Mouse (Mus musculus) urinary bladder, adult 18-20 months (tissue): ENCODE data around the gene Tenm2.

Source experiments
- DNase-seq, 2 experiments: peaks; one replicate each; pipeline ENCODE4 v3.0.0; 2022; ENCODE audit warnings: low spot score in 2 of 2, mixed read lengths in 2 of 2

Gene Tenm2

GRCm38 (mm10) chr11:36694810-36695209 lies 541.0 kb downstream of the Tenm2 start:
- DNase-seq, result no peak

- no peak for DNase-seq
Measured at GRCm38 (mm10) chr11:36692637-36693036, 543.1 kb downstream of the Tenm2 start.

DNA sequence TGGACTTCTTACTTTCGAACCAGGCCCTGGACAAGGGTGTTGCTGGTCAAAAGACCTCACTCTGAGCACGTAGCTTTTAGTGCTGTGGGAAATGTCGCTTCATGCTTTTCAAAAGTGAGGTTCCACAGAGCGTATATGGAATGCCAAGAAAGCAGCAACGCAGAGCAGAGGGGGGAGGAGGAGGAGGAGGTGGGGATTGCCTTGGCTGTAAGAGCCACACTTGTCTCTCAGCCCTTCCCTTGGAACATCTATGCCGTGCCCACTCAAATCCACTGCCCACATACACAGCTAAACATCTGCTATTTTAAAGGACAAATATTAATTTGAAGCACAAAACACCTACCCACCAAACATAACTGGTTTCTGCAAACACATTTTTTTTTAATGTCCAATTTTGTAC lies 544.9 kb downstream of the Tenm2 start:
- DNase-seq, result no peak

DNA sequence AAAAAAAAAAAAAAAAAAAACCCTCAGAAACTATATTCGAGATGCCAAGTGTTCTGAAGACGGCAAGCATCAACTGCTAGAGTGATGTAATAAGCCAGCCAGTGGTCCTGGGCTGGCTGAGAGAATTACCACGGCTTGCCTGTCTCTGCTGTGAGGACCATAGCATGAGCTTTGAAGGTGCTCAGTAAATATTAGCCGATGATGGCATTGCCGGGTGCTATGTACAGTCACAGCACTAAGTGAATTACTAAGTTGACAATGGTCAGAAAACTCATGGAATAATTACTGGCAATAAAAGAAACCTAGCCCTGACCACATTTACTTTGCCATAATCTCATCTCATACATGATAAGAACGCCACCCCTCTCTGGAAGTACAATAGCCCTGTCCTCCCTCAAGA lies 549.5 kb downstream of the Tenm2 start:
- no peak for DNase-seq

DNA sequence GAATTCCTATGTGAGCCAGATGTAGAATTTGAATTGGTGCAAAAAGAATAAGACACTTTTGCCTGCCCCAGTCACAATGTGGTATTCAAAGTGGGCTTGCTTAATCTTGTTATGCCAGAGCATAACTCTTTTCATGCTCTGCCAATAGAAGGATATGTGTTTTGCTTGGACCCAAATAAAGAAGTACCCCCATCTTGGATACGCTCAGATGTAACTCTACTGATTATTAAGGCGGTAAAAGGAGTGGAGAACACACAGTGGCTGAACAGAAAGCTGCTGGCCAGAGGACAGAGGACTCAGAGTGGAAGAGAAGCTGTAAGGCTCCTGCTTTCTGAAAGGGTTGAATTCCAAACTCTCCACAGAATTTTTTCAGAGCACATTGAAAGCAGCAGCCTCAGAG lies 556.4 kb downstream of the Tenm2 start:
- DNase-seq, result no peak

- DNase-seq, result no peak
Measured at GRCm38 (mm10) chr11:36678542-36678941, 557.2 kb downstream of the Tenm2 start.

DNA sequence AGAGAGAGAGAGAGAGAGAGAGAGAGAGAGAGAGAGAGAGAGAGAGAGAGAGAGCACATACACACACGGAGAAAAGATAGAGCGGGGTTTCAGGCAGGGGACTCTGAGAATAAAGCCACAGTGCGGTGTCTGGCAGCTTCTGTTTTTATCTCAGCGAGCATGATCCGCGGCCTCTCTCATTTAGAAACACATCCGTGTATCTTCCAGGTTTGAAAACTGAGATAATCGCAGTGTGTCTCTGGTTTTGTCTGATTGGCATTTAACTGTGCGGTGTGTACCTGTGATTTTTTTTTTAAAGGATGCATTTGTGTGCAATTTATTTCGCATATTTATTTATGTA lies 557.7 kb downstream of the Tenm2 start:
- no peak for DNase-seq

DNA sequence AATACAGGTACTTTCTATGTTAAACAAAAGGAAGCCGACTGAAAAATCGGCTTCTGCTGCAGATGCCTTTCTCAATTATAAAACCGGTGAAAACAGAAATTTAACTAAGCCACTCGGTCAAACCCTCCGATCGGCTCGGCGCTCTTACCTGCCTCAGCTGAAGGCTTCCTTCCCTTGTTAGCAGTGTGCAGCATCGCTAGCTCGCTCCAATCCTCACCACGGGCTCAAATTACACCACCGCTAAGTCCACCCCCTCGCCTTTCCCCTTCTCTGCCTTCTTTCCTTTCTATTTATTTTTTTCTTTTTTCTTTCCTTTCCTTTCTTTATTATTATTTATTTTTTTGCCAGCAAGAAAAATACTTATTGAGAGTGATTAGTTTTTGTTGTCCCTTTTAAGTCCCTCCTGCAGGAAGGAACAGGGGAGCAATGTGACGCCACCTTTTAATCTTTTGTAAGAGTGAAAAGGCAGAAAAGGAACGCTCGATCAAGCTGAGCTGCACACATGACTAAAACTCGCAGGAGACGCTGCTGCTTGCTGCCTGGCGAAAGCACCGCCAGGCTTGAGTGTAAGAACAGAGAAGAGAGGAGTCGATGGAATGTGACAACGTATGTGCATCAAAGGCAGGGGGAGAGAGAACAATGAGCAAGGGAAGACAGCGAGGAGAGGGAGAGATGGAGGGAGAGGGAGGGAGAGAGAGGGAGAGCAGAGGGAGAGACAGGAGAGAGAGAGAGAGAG lies 558.3 kb downstream of the Tenm2 start:
- no peak for DNase-seq

GRCm38 (mm10) chr11:36676446-36677284 lies 559.1 kb downstream of the Tenm2 start:
- no peak for DNase-seq

GRCm38 (mm10) chr11:36674902-36675422 lies 560.8 kb downstream of the Tenm2 start:
- no peak for DNase-seq

- no peak for DNase-seq
Measured at GRCm38 (mm10) chr11:36674141-36674540, 561.6 kb downstream of the Tenm2 start.

GRCm38 (mm10) chr11:36671196-36671595 lies 564.6 kb downstream of the Tenm2 start:
- DNase-seq, result no peak

DNA sequence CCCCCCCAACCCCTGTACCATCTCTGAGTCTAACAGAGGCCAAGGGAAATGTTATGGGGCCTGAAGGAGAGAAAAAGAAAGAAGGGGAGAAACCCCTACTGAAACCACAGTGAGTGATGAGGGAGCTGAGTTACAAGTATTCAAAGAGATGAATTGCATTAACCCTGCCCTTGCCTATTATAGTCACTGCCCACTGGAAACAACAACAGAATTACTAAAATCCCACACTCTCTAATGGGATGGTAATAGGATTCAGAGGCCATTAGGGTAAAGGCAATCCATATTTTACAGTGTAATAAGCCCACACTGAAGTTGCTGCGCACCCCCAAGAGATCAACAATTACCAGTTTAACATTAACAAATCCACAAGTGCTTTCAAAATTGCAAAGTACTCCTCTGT lies 571.7 kb downstream of the Tenm2 start:
- no peak for DNase-seq

DNA sequence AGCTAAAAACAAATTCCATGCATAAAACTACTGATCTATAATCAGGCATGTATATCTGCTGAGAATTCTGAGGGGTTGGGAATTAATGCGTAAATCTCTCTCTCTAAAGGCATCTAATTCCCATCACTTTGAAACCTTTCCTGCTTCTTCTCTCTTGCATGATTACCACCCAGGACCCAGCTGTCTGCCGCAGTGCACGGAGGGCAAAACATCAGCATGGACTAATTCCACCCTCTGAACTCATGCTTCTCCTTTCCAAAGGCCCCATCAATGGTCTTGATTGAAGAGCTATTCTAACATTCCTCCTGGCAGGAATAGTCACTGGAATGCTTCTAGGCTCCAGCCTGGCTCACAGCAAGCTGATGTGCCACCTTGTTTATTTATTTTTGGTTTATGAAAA lies 572.2 kb downstream of the Tenm2 start:
- DNase-seq, result no peak

GRCm38 (mm10) chr11:36653656-36654323 lies 582.0 kb downstream of the Tenm2 start:
- no peak for DNase-seq

- DNase-seq, result no peak
Measured at GRCm38 (mm10) chr11:36647179-36647578, 588.6 kb downstream of the Tenm2 start.

- DNase-seq, result no peak
Measured at GRCm38 (mm10) chr11:36635082-36635481, 600.7 kb downstream of the Tenm2 start.

DNA sequence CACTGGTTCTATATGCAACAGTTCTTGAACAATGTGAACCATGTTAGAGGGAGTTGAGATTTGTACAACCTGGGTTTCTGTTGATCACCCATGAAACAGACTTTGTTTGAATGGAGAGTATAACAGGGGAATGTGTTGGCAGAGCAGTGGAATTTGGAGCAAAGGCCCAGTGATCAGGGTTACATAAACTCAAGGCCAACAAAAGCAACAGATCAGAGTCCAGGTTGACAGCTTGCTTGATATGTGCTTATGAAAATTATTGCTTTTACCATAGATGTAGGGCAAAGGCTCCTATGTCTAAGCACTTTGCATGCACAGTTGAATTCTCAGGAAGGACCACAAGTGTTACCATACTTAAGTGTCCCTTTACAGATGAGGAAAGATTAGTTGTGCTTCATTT lies 603.6 kb downstream of the Tenm2 start:
- no peak for DNase-seq

- DNase-seq, result no peak
Measured at GRCm38 (mm10) chr11:36613807-36614206, 622.0 kb downstream of the Tenm2 start.

GRCm38 (mm10) chr11:36604815-36605382 lies 630.9 kb downstream of the Tenm2 start:
- DNase-seq, result no peak

- no peak for DNase-seq
Measured at GRCm38 (mm10) chr11:36604272-36604671, 631.5 kb downstream of the Tenm2 start.

DNA sequence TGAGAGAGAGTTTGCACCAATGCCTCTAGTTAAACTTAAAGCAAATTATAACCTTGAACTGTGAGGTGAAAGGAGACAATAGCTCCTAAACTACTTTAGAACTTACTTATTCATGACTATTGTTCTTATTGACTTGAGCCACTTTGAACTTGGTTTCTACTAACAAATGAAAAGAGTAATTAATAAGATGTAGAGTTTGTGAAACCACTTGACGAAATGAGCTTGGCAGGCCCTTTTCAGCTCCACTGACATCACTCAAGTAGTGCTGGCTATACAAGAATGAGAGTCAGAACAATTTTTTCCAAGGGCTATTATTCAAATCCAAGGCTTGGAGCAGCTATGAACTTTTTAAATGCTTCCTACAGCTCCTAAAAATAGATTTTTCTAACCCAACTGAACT lies 643.3 kb downstream of the Tenm2 start:
- DNase-seq, result no peak
